Mouse (Mus musculus) small intestine, adult 2 months (tissue): ENCODE results near the gene Pik3r2.

ENCODE experiments used
- CTCF ChIP-seq: fragments of 200-500 bp; IDR thresholded peaks from 2 replicates; pipeline ENCODE4 v1.5.1; 2012; ENCODE audit warnings: low read depth, mild to moderate bottlenecking, control low read depth, inconsistent platforms, low read length, moderate library complexity, mixed read lengths; ENCODE audit not compliant: insufficient replicate concordance, insufficient read length; ENCODE audit errors: extremely low read depth
- POLR2A ChIP-seq: fragments of 200-500 bp; IDR thresholded peaks from 2 replicates; pipeline ENCODE4 v1.6.1; 2012; ENCODE audit warnings: low read depth, mild to moderate bottlenecking, control low read depth, inconsistent platforms, low read length, moderate library complexity

GRCm38 (mm10) chr8:70768231-70768776, 8.2 kb downstream of the Pik3r2 start:
- TF ChIP-seq POLR2A = no peak
- TF ChIP-seq CTCF = no peak
